Mouse (Mus musculus): ENCODE data around the gene Plekhh3. TPM values are rescaled to one million over a fixed set of nuclear protein-coding genes. Genes with fewer than 3 reads are reported as not detected.
"Not testable (repeated sequence)": the region's sequence is repeated elsewhere in the genome, so short reads cannot be mapped to it uniquely, and the experiment has no call there.

Gene Plekhh3
- total RNA-seq, 2 experiments from 2014 or later = 24.5 to 28.5 TPM

DNA sequence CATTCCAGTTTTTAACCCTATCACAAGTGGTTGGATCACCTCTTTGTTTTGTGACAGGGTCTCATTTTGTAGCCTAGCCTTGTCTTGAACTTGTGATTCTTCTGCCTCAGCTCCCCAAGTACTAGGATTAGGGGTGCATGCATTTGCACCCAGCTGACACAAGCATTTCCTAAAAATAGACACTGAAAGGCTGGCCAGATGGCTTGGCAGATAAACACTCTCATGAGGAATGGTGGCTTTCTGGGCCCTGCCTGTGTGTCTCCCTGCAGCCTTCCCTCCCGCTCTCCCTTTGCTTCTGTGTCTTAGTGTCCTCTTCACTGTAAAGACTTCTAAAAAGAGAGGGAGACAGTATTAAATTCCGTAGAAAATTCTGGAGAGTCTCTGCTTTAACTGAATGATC is 40.0 kb downstream of the Plekhh3 start:
- no peak for DNase-seq (ENCODE audit: low spot score)
- intact Hi-C loops (cut with DNase I) = no loop called here

DNA sequence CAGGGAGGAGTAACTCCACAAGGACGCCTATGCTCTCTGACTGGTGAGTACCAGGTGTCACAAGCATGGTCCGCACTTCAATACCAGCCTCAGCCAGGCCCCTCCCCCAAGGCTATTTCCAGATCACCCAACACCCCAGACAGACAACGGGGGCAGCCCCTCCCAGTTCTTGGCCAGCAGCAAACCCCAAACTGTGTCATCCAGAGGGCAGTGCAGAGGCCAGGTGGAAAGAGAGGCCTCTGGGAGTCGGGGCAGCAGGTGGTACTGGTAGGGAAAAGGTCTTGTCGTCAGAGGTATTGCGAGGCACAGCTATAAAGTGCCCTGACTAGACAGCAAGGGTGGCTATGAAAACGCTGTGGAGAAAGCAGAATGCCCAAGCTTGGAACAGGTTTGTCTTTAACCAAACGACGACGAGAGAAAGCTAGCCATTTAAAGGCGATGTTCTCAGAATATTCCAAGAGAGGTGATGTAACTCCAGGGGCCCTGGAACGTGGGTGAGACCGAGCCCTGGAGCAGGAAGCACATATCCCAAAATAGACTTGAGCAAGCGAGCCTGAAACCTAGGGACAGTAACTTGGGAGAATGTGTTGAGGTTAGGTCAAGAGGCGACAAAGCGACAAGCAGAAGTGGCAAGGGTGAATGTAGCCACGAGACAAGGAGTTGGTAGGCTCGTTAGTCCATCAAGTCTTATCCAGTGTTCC is 40.9 kb downstream of the Plekhh3 start:
- DNase-seq (ENCODE audit: low spot score) = peak; percentile 46
- intact Hi-C loops (cut with DNase I) = no loop called here

DNA sequence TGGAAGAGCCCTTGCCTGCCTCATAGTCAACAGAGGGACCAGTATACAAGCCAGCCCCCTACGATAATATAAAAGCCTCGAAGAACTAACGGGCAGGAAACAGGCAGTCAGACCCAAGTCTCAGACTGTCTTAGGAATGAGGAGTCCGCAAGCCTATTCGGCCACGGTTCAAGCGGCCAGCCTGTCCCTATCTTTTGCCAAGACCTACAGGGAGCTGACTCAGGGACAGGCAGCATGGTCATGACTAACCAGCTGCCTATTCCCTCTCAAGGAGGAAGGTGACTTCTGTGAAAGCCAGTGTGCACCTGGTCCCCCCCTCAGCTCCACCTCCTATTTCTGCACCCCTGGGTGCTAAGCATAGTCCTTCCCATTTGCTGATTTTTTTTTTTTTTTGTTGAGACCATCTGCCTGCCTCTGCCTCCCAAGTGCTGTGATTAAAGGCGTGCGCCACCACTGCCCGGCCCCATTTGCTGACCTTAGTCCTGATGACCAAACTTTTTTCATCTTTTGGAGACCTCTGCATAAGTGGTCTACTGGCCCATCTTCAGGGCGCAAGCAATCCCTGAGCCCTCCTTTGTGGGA is 42.1 kb downstream of the Plekhh3 start:
- DNase-seq (ENCODE audit: low spot score) = no peak
- intact Hi-C loops (cut with DNase I) = no loop called here

DNA sequence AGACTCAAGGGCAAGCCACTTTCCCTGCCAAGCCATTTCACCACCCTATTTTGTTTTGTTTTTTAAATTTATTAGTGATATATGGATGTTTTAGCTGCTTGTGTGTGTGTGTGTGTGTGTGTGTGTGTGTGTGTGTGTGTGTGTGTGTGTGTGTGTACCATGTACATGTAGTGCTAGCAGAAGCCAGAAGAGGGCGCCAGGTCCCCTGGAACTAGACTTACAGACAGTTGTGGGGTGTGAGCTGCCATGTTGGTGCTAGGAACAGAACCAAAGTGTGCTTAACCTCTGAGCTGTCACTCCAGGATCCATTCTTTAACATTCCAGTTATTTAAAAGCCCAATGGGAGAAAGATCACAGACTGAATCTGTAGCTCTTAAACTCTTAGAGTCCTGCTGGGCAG is 44.1 kb downstream of the Plekhh3 start:
- intact Hi-C loops (cut with DNase I) = no loop called here
- DNase-seq (ENCODE audit: low spot score) = no peak

DNA sequence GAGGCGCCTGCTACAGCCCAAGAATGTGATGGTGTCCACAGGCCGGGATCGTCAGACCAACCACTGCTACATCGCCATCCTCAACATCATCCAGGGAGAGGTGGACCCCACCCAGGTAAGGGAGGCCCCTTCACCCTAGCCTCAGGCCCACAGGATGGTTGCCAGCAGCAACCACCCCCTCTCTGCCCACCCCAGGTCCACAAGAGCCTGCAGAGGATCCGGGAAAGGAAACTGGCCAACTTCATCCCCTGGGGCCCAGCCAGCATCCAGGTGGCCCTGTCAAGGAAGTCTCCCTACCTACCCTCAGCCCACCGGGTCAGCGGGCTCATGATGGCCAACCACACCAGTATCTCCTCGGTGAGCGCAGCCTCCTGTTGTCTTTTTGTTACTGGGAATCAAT is 46.1 kb downstream of the Plekhh3 start:
- intact Hi-C loops (cut with DNase I) = not testable (repeated sequence)

DNA sequence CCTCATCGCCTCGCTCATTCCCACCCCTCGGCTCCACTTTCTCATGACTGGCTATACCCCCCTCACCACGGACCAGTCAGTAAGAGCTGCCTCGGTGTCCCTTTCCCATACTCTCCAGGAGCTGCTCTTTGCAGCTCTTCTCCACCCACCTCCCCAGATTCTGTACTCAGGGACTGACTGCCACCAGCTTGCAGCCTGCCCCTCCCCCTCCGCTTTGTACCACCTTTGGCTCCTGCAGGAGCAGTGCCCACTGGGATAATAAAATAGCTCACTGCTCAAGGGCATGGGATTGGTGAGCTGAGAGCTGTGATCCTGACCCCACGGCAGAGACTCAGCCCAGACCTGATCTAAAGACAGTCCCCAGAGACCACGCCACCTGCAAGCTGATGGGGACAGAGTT is 46.7 kb downstream of the Plekhh3 start:
- intact Hi-C loops (cut with DNase I); DNase-seq (ENCODE audit: low spot score): not testable (repeated sequence)

More for the DNA sequence above, 46.1 kb downstream of the Plekhh3 start:
- not testable (repeated sequence) for DNase-seq (ENCODE audit: low spot score)

DNA sequence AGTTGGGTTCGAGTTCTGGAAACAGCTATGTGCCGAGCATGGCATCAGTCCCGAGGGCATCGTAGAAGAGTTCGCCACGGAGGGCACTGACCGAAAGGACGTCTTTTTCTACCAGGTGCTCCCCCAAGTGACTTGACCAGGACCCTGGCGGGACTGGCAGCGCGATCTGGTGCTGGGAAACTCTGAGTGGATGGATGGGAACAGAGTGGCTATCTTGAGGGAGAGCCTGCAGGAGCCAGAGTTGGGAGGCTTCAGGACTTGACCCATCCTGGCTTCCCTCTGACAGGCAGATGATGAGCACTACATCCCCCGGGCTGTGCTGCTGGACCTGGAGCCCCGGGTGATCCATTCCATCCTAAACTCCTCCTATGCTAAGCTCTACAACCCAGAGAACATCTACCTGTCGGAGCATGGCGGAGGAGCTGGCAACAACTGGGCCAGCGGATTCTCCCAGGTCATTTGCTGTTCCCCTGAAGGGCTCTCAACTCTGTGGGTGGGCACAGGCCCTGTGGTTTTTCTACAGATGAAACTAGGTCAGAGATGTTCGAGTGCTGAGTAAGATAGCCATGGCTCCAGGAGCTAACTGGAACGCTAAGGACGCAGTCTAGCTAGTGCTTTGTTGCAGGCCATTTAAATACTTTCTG is 50.5 kb downstream of the Plekhh3 start:
- DNase-seq (ENCODE audit: low spot score) = no peak
- intact Hi-C loops (cut with DNase I) = loop anchor here (2.0 kb wide), 1 partner anchor 48 kb away; no protein-coding TSS in a partner anchor

DNA sequence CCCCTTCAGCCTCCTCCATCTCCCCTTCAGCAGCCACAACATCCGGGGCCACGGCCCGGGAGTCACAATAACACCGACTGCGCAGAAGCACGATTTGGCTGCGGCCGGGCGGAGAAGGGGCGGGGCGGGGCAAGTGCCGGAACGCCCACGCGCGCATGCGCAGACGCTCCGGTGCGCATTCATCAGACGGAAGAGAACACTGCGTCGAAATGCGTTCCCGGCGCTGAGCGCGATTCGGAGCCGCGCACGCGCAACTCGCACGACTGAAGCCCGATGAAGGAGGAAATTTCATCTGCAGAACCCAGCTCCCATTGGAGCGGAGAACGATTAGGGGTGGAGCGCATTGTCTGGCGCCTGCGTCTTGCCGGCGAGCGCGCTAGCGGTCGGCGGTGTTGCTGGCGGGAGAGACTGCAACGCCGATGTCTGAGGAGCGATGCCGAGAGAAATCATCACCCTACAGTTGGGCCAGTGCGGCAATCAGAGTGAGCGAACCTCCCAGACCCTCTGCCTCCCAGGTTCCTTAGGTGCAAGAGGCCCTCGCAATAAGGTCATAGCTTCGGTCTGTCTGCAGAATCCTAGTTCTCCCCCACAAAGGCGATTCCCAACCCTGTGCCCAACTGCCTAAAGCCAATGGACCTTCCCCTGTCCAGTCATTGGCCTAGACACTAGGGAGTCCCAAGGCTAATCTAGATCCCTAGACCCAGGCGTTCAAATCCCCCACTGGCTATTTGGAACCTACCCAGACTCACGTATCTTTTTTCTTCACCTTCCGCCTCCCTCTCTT is 51.2 kb downstream of the Plekhh3 start, which contains the start of the genes Retreg3 and Tubg1:
Gene Retreg3, minus strand, starts transcription at position 133 of the 784 bp plus-strand sequence.
Gene Tubg1, plus strand, starts transcription at position 178 of the 784 bp plus-strand sequence.
- intact Hi-C loops (cut with DNase I) = loop anchor here (1.0 to 2.0 kb wide), 2 partner anchors 25 to 49 kb away; partner anchors contain the start of gene Psmc3ip

DNA sequence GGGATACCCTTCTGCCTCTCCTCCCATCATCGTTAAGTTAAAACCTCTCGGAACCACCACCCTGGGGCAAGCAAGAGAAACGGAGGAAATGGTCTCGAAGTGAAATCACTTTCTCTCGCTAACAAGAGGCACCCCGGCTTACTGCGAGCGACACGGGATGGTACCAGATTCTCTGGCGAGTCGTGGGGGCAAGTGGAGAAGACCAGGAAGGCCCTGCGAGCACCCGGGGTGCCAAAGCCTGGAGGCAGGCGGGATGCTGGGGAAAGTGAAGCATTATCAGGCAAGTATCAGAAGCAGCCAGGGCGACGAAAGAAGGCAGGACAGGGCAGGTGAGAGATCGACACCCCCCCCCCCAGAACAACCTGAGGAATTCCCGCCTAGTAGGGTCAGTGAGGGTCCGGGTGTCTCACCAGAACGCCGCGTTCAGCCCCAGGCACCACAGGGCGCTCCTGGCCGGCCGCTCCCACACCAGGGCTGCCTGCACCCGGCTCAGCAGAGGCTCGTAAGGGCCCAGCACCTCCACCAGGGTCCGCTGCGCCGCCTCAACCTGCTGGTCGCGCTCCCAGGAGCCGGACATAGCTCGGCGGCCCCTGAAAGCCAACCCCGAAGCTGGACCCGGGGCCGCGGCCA is 51.9 kb downstream of the Plekhh3 start:
- no peak for DNase-seq (ENCODE audit: low spot score)
- intact Hi-C loops (cut with DNase I) = loop anchor here (1.0 kb wide), 1 partner anchor 24 kb away; the partner anchor contains the start of gene Psmc3ip

More for the DNA sequence above, 51.2 kb downstream of the Plekhh3 start, which contains the start of the genes Retreg3 and Tubg1:
- DNase-seq (ENCODE audit: low spot score) = peak; percentile 98

DNA sequence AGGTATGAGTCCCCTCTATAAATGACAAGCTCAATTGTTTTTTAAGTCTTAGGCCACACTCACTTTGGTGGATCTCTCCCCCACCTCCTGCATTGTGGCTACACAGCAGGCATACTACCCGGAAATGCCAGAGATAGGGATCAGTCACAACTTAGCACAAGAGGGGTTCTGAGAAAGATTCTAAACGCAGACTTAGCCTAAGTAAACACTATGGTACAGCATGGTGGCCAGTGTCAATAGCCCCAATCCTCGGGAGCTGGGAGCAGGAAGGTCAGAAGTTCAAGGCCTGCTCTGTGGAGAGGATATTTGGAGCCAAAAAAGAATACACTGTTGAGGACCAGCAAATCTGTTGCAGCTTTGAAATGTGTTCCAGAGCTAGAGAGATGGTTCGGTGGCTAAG is 53.0 kb downstream of the Plekhh3 start:
- no peak for DNase-seq (ENCODE audit: low spot score)
- intact Hi-C loops (cut with DNase I) = no loop called here

DNA sequence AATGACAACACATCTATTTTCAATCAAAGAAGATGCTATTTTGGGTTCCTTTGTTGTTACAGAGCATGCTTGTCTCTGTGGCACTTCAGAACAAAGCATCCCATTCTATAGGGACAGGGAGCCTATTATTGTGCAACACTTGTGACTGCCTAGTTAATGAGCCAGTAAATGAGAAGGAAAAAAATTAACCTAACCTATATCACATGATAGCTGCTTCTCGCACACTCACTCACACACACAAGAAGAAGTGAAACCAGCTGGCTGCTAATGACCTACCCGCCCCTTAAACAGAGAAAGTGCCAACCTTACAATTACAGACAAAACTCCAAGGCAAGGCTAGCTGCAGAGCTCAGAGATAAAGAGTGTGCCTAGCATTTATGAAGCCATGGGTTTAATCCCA is 55.6 kb downstream of the Plekhh3 start:
- intact Hi-C loops (cut with DNase I) = no loop called here
- no peak for DNase-seq (ENCODE audit: low spot score)

Small RNAs within 50 kb of the gene (microRNA-seq; reads per million reads assigned to microRNA genes)
- not detected for gene Gm27626

Other genes with a start within 250 kb of the Plekhh3 start
- 100 to 1,000 TPM in 1 of 2 experiments, 10 to 100 TPM in 1; 91.3 to 119 TPM for gene Stat3, start 231.8 kb downstream of the Plekhh3 start, total RNA-seq (2021)
- 100 to 1,000 TPM; 275 to 277 TPM for gene Cavin1, start 200.5 kb downstream of the Plekhh3 start, total RNA-seq (2021)
- 10 to 100 TPM; 84.7 to 87.3 TPM for gene Atp6v0a1, start 161.9 kb downstream of the Plekhh3 start, total RNA-seq (2021)
- 1 to 10 TPM; 8.0 to 8.7 TPM for gene Naglu, start 101.3 kb downstream of the Plekhh3 start, total RNA-seq (2021)
- gene Hsd17b1, start 92.9 kb downstream of the Plekhh3 start, total RNA-seq (2021) = under 1 TPM; 0.55 to 0.64 TPM
- gene Coasy, start 88.8 kb downstream of the Plekhh3 start, total RNA-seq (2021) = 10 to 100 TPM; 15.8 to 17.1 TPM
- 10 to 100 TPM; 19.1 to 21.4 TPM for gene Mlx, start 84.1 kb downstream of the Plekhh3 start, total RNA-seq (2021)
- gene Psmc3ip, start 75.9 kb downstream of the Plekhh3 start, total RNA-seq (2021) = 1 to 10 TPM; 3.1 TPM
- gene Retreg3, start 51.5 kb downstream of the Plekhh3 start, total RNA-seq (2021) = 10 to 100 TPM; 34.0 to 35.5 TPM
- gene Tubg1, start 51.4 kb downstream of the Plekhh3 start, total RNA-seq (2021) = 10 to 100 TPM; 24.4 to 27.3 TPM
- 1 to 10 TPM; 2.5 to 3.9 TPM for gene Tubg2, start 15.4 kb downstream of the Plekhh3 start, total RNA-seq (2021)
- gene Cntnap1, start 828 bp downstream of the Plekhh3 start, total RNA-seq (2021) = 1 to 10 TPM; 1.7 to 2.4 TPM
- gene Ccr10, start 4.1 kb upstream of the Plekhh3 start, total RNA-seq (2021) = under 1 TPM in 1 of 2 experiments, not detected in 1; 0.14 TPM
- gene Ezh1, start 55.1 kb upstream of the Plekhh3 start, total RNA-seq (2021) = 10 to 100 TPM; 26.0 to 30.4 TPM
- 100 to 1,000 TPM in 1 of 2 experiments, 10 to 100 TPM in 1; 80.9 to 123 TPM for gene Ramp2, start 74.7 kb upstream of the Plekhh3 start, total RNA-seq (2021)
- gene Vps25, start 82.4 kb upstream of the Plekhh3 start, total RNA-seq (2021) = 10 to 100 TPM; 78.2 to 85.0 TPM
- 10 to 100 TPM in 1 of 2 experiments, 1 to 10 TPM in 1; 9.6 to 14.6 TPM for gene Wnk4, start 89.2 kb upstream of the Plekhh3 start, total RNA-seq (2021)
- gene Cntd1, start 107.7 kb upstream of the Plekhh3 start, total RNA-seq (2021) = under 1 TPM; 0.10 to 0.28 TPM
- 10 to 100 TPM; 89.0 to 96.9 TPM for gene Coa3, start 107.8 kb upstream of the Plekhh3 start, total RNA-seq (2021)
- 100 to 1,000 TPM in 1 of 2 experiments, 10 to 100 TPM in 1; 92.8 to 102 TPM for gene Becn1, start 130.9 kb upstream of the Plekhh3 start, total RNA-seq (2021)
- 10 to 100 TPM; 80.6 to 88.8 TPM for gene Psme3, start 144.9 kb upstream of the Plekhh3 start, total RNA-seq (2021)
- 1 to 10 TPM; 1.8 to 2.2 TPM for gene Aoc2, start 153.7 kb upstream of the Plekhh3 start, total RNA-seq (2021)
- gene Aoc3, start 159.3 kb upstream of the Plekhh3 start, total RNA-seq (2021) = 10 to 100 TPM; 13.9 to 18.5 TPM
- gene G6pc, start 196.2 kb upstream of the Plekhh3 start, total RNA-seq (2021) = not detected
- 10 to 100 TPM; 20.7 to 22.8 TPM for gene Aarsd1, start 246.3 kb upstream of the Plekhh3 start, total RNA-seq (2021)